Mouse (Mus musculus): ENCODE data around the gene Cald1.

DNA sequence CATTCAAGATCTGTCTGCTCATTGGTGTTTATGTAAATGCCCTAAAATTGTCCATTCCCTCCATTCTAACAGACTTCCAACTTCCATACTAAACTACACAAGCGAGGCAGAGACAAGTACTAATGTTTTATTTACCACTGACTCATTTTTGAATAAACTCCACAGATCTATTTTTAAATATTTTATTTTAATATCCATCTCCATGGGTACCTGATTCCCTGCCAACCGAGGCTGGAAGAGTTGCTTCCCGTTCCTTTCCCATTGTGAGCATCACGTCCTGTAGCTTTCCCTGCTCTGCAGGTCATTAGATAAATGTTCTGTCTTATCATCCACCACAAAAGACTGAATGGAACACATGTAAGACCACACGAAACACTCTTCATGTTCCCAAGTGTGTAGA lies 60.5 kb downstream of the Cald1 start:
- TF ChIP-seq CTCF (IDR thresholded peaks at IDR 0.05; ENCODE audit: low read depth) = no peak
- TF ChIP-seq EP300 (optimal IDR thresholded peaks at IDR 0.05) = no peak
